Mouse (Mus musculus) brain, embryonic 14.5 days (tissue): ENCODE measurements at regions not wholly inside any gene's neighbourhood (a gene's known extent, or its start where the extent isn't known, plus 50 kb on each side); places are given as distances from the start of the nearest gene placed in this dataset.

ENCODE experiments used
- CTCF ChIP-seq: fragments of 200-500 bp; IDR thresholded peaks from 2 replicates; pipeline ENCODE4 v1.5.1; 2012; ENCODE audit warnings: inconsistent platforms, mild to moderate bottlenecking, moderate library complexity, borderline replicate concordance; ENCODE audit not compliant: insufficient read depth, insufficient read length; ENCODE audit errors: extremely low read depth
- POLR2A ChIP-seq: fragments of 200-500 bp; IDR thresholded peaks from 2 replicates; pipeline ENCODE4 v1.6.1; 2012; ENCODE audit warnings: mild to moderate bottlenecking, inconsistent platforms, borderline replicate concordance; ENCODE audit not compliant: poor library complexity, insufficient read depth, insufficient read length, severe bottlenecking; ENCODE audit errors: extremely low read depth

- no peak for TF ChIP-seq POLR2A
- no peak for TF ChIP-seq CTCF
Measured at GRCm38 (mm10) chr4:69611681-69612300, 657.6 kb upstream of the Brinp1 start.
